Mouse (Mus musculus) lung, postnatal 0 days (tissue): Measurements from ENCODE around the gene Bag1.

Source experiments
- CTCF ChIP-seq: IDR thresholded peaks from 2 replicates; pipeline ENCODE4 v1.5.1; 2016; ENCODE audit warnings: antibody characterized with exemption, mild to moderate bottlenecking
- EP300 ChIP-seq: IDR thresholded peaks from 2 replicates; pipeline ENCODE4 v1.6.1; 2016; ENCODE audit warnings: antibody characterized with exemption, mild to moderate bottlenecking, control low read depth

- TF ChIP-seq CTCF, result no peak
- TF ChIP-seq EP300, result no peak
Observed at GRCm38 (mm10) chr4:40888839-40889238, 59.3 kb downstream of the Bag1 start.
